Mouse (Mus musculus): ENCODE results near the gene Cd34. TPM values are rescaled to one million over a fixed set of nuclear protein-coding genes. Genes with fewer than 3 reads are reported as not detected.
A peak's percentile ranks its signal among the peaks of the same experiment; 100 is the strongest.

Gene Cd34
- polyA plus RNA-seq, 1 experiment: 5.8 TPM

GRCm38 (mm10) chr1:194962181-194962580 is 23.6 kb downstream of the Cd34 start:
- TF ChIP-seq CTCF (IDR thresholded peaks at IDR 0.05; ENCODE audit: extremely low read depth, insufficient read length, insufficient replicate concordance, low read depth, low read length) (peak; percentile 92; the same call in 1 of the 2 replicates), POLR2A (IDR thresholded peaks at IDR 0.05; ENCODE audit: low read depth, low read length) (no peak)
- H3K4me1 ChIP-seq (ENCODE audit: control insufficient read depth, insufficient read depth, insufficient read length, low read length): no peaks in the 10 kb centered on the region; the same call in 1 of the 2 replicates
- no peaks in the 10 kb centered on the region for H3K27me3 ChIP-seq (ENCODE audit: control insufficient read depth, insufficient read depth, low read length)
- no peaks in the 10 kb centered on the region for H3K36me3 ChIP-seq (ENCODE audit: control insufficient read depth, insufficient read depth, low read length)
- 22% methylated on average over 5 of the region's 5 CpGs for WGBS
- no peak overlapping the region for H3K4me3 ChIP-seq (ENCODE audit: low read depth, low read length)
- H3K27ac ChIP-seq (ENCODE audit: insufficient read depth, low read depth, low read length): no peak overlapping the region

GRCm38 (mm10) chr1:194962712-194963111 is 24.1 kb downstream of the Cd34 start:
- Histone ChIP-seq H3K27ac (ENCODE audit: insufficient read depth, low read depth, low read length) (no peak overlapping the region), H3K4me3 (ENCODE audit: low read depth, low read length) (no peak overlapping the region), H3K4me1 (ENCODE audit: control insufficient read depth, insufficient read depth, insufficient read length, low read length) (no peaks in the 10 kb centered on the region), H3K36me3 (ENCODE audit: control insufficient read depth, insufficient read depth, low read length) (no peaks in the 10 kb centered on the region), H3K27me3 (ENCODE audit: control insufficient read depth, insufficient read depth, low read length) (no peaks in the 10 kb centered on the region)
- TF ChIP-seq POLR2A (IDR thresholded peaks at IDR 0.05; ENCODE audit: low read depth, low read length): no peak
- TF ChIP-seq CTCF (IDR thresholded peaks at IDR 0.05; ENCODE audit: extremely low read depth, insufficient read length, insufficient replicate concordance, low read depth, low read length): no peak

- Histone ChIP-seq H3K27ac (ENCODE audit: insufficient read depth, low read depth, low read length) (no peak overlapping the region), H3K4me3 (ENCODE audit: low read depth, low read length) (no peak overlapping the region), H3K36me3 (ENCODE audit: control insufficient read depth, insufficient read depth, low read length) (no peaks in the 10 kb centered on the region), H3K4me1 (ENCODE audit: control insufficient read depth, insufficient read depth, insufficient read length, low read length) (0 out of 2 replicates have a peak, but pooled peaks cover 2% of the 10 kb centered on the region), H3K27me3 (ENCODE audit: control insufficient read depth, insufficient read depth, low read length) (no peaks in the 10 kb centered on the region)
- no peak for TF ChIP-seq CTCF (IDR thresholded peaks at IDR 0.05; ENCODE audit: extremely low read depth, insufficient read length, insufficient replicate concordance, low read depth, low read length)
- TF ChIP-seq POLR2A (IDR thresholded peaks at IDR 0.05; ENCODE audit: low read depth, low read length): no peak
- WGBS: 84% methylated on average over 4 of the region's 4 CpGs
These were observed 33.4 kb downstream of the Cd34 start for GRCm38 (mm10) chr1:194971980-194972379.

GRCm38 (mm10) chr1:194976164-194976516 is 37.5 kb downstream of the Cd34 start:
- Histone ChIP-seq H3K27me3 (ENCODE audit: control insufficient read depth, insufficient read depth, low read length) (no peaks in the 10 kb centered on the region), H3K27ac (ENCODE audit: insufficient read depth, low read depth, low read length) (peak overlapping the region; percentile 80), H3K4me3 (ENCODE audit: low read depth, low read length) (peak overlapping the region; percentile 80), H3K36me3 (ENCODE audit: control insufficient read depth, insufficient read depth, low read length) (no peaks in the 10 kb centered on the region; the same call in 1 of the 2 replicates), H3K4me1 (ENCODE audit: control insufficient read depth, insufficient read depth, insufficient read length, low read length) (peaks cover 14% of the 10 kb centered on the region; the same call in 1 of the 2 replicates)
- WGBS: 1% methylated on average over 40 of the region's 42 CpGs
- TF ChIP-seq CTCF (IDR thresholded peaks at IDR 0.05; ENCODE audit: extremely low read depth, insufficient read length, insufficient replicate concordance, low read depth, low read length) (peak; percentile 70), POLR2A (IDR thresholded peaks at IDR 0.05; ENCODE audit: low read depth, low read length) (peak; percentile 63)

GRCm38 (mm10) chr1:194976517-194977370 is 38.1 kb downstream of the Cd34 start:
- Histone ChIP-seq H3K36me3 (ENCODE audit: control insufficient read depth, insufficient read depth, low read length) (no peaks in the 10 kb centered on the region; the same call in 1 of the 2 replicates), H3K27ac (ENCODE audit: insufficient read depth, low read depth, low read length) (peak overlapping the region; percentile 80), H3K27me3 (ENCODE audit: control insufficient read depth, insufficient read depth, low read length) (no peaks in the 10 kb centered on the region), H3K4me1 (ENCODE audit: control insufficient read depth, insufficient read depth, insufficient read length, low read length) (peaks cover 14% of the 10 kb centered on the region; the same call in 1 of the 2 replicates), H3K4me3 (ENCODE audit: low read depth, low read length) (peak overlapping the region; percentile 80)
- 2% methylated on average over 44 of the region's 44 CpGs for WGBS
- TF ChIP-seq CTCF (IDR thresholded peaks at IDR 0.05; ENCODE audit: extremely low read depth, insufficient read length, insufficient replicate concordance, low read depth, low read length) (no peak), POLR2A (IDR thresholded peaks at IDR 0.05; ENCODE audit: low read depth, low read length) (no peak; the same call in 1 of the 2 replicates)

- Histone ChIP-seq H3K4me1 (ENCODE audit: control insufficient read depth, insufficient read depth, insufficient read length, low read length) (peaks cover 14% of the 10 kb centered on the region; the same call in 1 of the 2 replicates), H3K27me3 (ENCODE audit: control insufficient read depth, insufficient read depth, low read length) (no peaks in the 10 kb centered on the region), H3K4me3 (ENCODE audit: low read depth, low read length) (peak overlapping the region; percentile 80), H3K27ac (ENCODE audit: insufficient read depth, low read depth, low read length) (peak overlapping the region; percentile 80), H3K36me3 (ENCODE audit: control insufficient read depth, insufficient read depth, low read length) (no peaks in the 10 kb centered on the region; the same call in 1 of the 2 replicates)
- TF ChIP-seq CTCF (IDR thresholded peaks at IDR 0.05; ENCODE audit: extremely low read depth, insufficient read length, insufficient replicate concordance, low read depth, low read length) (no peak), POLR2A (IDR thresholded peaks at IDR 0.05; ENCODE audit: low read depth, low read length) (no peak)
- WGBS: 19% methylated on average over 1 of the region's 1 CpGs
These were observed 38.7 kb downstream of the Cd34 start for GRCm38 (mm10) chr1:194977371-194977761.

Measured in small intestine, adult 2 months (tissue).